Mouse (Mus musculus) heart, adult 2 months (tissue): ENCODE measurements at regions not wholly inside any gene's neighbourhood (a gene's known extent, or its start where the extent isn't known, plus 50 kb on each side); places are given as distances from the start of the nearest gene placed in this dataset.

Experiments
- CTCF ChIP-seq: fragments of 200-600 bp; IDR thresholded peaks from 2 replicates; pipeline ENCODE4 v1.8.1; 2022; ENCODE audit warnings: antibody characterized with exemption, mild to moderate bottlenecking, moderate library complexity
- POLR2A ChIP-seq: fragments of 200-500 bp; IDR thresholded peaks from 2 replicates; pipeline ENCODE4 v1.6.1; 2011; ENCODE audit warnings: mild to moderate bottlenecking, low read depth, low read length, control low read depth; ENCODE audit not compliant: insufficient read depth

GRCm38 (mm10) chr13:83737031-83737825 is 233.4 kb downstream of the Mef2c start:
- no peak for TF ChIP-seq POLR2A
- no peak for TF ChIP-seq CTCF
